Mouse (Mus musculus) testis, postnatal 10 days (tissue): ENCODE measurements around the gene Sac3d1.
"Not testable (repeated sequence)": the region's sequence is repeated elsewhere in the genome, so short reads cannot be mapped to it uniquely, and the experiment has no call there.

Source experiments
- DNase-seq: peaks from one replicate; pipeline ENCODE4 v3.0.0; 2021; ENCODE audit warnings: low spot score

The Sac3d1 gene

DNA sequence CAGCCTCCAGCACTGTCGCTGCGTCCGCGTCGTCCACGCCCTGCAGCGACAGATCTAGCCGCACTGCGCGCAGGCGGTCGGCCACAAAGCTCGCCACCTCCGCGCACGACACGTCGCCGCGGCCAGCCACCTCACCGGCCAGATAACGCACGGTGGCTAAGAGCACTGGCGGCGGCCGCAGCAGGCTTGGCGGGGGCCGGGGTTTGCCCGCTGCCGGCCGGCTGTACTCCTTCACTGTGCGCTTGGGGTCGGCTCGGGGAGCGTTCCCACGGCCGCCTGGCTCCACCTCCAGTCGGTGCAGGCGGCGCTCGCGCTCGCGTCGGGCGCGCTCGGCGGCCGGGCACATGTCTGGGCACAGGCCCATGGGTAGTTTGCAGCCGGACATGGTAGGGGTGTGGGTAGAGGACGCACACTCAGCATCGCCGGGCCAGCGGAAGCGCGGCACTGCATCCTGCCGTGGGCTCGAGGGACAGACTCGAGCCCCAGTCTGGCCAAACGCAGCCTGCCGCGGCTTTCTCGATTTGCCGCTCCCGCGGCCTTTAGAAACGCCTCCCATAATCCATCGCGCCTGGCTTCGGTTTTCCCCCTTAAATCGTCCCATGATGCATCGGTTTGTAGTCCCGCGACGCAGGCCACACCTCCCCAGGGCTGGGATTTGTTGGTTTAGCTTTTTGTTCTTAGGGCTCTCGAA lies at the start of gene Sac3d1:
Gene Sac3d1, minus strand, starts transcription at position 665 of the 691 bp plus-strand sequence.
- peak; percentile 90 for DNase-seq

DNA sequence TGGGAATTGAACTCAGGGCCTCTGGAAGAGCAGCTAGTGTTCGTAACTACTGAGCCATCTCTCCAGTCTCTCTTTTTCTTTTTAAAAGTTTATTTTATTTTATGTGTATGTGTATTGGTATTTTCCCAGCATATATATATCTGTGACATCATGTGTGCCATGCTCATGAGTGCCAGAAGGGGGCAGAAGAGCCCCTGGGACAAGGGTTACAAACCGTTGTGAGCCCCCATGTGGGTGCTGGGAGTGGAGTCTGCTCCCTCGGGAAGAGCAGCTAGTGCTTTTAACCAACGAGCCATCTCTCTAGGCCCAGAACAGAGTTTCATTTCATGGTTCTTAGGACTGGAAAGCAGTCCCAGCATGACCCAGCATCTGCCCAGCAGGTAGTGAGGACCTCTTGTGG lies 48.3 kb upstream of the Sac3d1 start:
- no peak for DNase-seq

- DNase-seq, result no peak
Measured at GRCm38 (mm10) chr19:6163872-6164547, 45.6 kb upstream of the Sac3d1 start.

GRCm38 (mm10) chr19:6157220-6157619 lies 38.8 kb upstream of the Sac3d1 start:
- no peak for DNase-seq

DNA sequence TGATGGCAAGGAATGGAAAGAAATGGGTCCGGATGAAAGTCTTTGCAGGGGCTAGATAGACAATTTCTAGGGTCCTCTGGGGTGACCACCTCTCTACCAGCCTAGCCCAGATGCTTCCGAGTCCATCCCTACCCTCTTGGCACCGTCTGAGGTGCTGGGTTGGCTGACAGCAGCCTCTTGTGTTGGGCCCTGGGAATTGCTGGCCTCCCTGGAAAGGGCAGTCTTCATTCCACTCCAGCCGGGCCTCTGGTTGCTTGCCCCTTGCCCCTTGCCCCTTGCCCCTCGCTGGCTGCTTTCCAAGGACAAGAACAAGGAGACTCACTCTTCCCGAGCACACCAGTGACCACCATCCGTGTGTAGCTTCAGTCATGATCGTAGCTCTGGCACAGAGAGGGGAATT lies 37.9 kb upstream of the Sac3d1 start:
- DNase-seq, result peak; percentile 63

GRCm38 (mm10) chr19:6155174-6155573 lies 36.7 kb upstream of the Sac3d1 start:
- no peak for DNase-seq

DNA sequence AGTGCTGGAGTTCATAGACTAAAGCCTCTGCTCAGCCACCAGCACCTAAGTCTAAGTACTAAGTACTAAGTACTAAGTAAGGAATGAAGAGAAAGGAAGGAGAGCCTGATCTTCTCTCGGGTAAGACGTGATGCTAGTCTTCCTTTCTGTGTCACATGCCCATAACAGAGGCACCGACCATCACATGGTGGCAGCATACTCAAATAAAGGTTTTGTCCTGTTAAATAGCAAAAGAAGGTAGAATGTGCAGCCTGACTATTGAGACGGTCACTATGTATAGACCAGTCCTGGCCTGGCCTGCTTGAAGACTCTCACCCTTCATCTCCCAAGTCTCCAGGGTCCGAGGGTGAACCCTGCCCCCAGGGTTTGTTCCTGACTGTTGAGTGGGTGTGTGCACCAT lies 26.4 kb upstream of the Sac3d1 start:
- no peak for DNase-seq

DNA sequence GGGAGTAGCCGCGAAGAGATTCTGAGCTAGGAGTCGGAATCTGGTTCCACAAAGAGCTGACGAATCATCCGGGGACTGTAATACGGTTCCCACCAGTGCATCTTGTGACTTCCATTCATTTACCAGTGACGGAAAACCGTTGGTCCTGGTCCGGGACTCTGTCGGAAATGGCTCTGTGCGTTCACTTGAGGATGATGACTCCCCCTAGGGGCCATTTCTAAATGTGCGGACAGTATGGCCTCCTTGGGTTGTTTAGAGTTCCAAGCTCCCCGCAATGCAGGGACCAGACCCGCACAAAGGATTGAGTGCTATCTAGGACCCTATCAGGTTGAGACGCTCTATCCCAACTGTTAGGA lies 22.9 kb upstream of the Sac3d1 start, which contains the start of gene Arl2:
Gene Arl2, minus strand, starts transcription at position 155 of the 356 bp plus-strand sequence.
- DNase-seq, result peak; percentile 80

GRCm38 (mm10) chr19:6140678-6141393 lies 22.4 kb upstream of the Sac3d1 start, which contains the start of gene Batf2:
TSS of gene Batf2 (plus strand) at chr19:6140983.
- peak; percentile 93 for DNase-seq

DNA sequence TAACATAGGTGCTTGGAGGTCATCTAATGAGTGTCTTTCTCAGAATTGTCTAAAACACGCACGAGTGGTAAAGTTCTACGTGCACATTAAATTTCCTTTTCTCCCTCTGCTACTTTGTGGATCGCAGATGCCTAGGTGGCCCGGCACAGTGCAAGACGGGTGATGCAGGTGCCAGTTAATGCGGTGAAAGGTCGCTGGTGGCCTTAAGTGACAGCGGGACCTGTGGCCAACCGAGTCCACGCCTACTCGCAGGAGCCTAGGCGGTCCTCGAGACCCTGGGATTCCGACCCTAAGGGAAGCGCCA lies 21.9 kb upstream of the Sac3d1 start:
- DNase-seq, result no peak

GRCm38 (mm10) chr19:6139701-6140100 lies 21.3 kb upstream of the Sac3d1 start:
- DNase-seq, result no peak

GRCm38 (mm10) chr19:6136397-6136796 lies 17.9 kb upstream of the Sac3d1 start:
- no peak for DNase-seq

DNA sequence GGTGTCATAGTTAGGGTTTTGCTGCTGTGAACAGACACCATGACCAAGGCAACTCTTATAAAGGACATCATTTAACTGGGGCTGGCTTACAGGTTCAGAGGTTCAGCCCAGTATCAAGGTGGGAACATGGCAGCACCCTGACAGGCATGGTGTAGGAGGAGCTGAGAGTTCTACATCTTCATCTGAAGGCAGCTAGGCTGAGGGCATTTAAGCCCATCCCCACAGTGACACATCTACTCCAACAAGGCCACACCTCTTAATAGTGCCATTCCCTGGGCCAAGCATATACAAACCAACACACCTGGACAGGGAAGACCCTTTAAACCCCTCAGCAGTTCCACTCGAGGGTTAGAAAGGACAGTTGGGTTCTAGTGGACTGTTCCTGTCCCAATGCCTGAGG lies 14.7 kb upstream of the Sac3d1 start:
- not testable (repeated sequence) for DNase-seq

GRCm38 (mm10) chr19:6132171-6132827 lies 13.8 kb upstream of the Sac3d1 start:
- no peak for DNase-seq

DNA sequence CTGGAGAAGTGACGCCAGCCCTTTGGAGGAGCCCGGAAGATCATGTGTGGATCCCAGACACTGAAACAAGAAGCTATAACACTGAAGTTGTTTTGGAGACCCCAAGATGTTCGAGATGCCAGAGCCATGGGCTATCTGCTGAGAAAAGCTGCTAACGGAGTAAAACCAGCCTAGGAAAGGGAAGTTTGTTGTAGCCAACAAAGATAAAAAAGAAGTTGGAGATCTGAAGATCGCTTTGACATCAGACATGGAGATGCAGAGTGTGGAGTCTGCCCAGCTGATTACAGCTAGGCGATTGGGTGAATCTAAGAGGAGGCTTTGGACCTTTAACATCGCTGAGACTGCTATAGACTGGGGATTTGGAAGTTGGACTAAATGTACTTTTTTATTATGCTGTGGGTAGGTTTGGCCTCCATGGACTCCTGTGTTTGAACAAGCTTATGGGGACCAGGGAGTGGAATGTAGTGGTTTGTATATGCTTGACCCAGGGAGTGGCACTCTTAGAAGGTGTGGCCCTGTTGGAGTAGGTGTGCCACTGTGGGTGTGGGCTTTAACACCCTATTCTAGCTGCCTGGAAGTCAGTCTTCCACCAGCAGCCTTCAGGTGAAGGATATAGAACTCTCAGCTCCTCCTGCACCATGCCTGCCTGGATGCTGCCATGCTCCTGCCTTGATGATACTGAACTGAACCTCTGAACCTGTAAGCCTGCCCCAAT lies 12.1 kb upstream of the Sac3d1 start:
- not testable (repeated sequence) for DNase-seq

GRCm38 (mm10) chr19:6127760-6128341 lies 9.4 kb upstream of the Sac3d1 start, which contains the start of gene Snx15:
TSS of gene Snx15 (minus strand) at chr19:6128304.
- DNase-seq, result peak; percentile 95

DNA sequence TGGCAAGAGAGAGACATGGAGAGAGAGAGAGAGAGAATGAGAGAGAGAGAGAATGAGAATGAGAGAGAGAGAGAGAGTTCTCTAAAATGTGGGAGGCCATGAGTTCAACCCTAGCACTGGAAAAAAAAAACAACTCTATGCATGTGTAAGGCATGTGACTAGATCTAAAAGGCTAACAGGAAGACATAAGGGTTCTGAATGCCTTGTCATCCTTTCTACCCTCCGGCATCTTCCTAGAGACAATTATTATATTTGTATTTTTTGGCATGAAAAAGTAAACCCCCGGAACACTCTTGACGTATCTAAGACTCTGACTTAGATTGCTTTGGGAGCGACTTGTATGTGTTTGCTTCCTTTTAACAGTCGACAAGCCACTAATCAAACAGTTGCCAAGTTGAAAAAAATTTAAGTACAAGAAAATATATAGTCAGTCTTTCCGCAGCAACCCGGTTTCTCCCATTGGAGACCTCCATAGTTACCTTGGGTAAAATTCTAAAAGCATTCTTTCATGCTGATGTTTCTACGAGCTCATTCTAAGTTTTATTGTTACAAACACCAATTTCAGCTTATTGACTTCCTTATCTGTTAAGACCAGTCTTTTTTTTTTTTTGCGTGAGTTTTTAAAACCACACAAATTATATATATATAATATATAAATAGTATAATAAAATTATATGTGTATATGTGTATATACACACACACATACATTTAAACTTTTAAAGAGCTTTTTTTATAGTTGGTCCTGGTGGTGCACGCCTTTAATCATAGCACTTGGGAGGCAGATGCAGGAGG lies 8.5 kb upstream of the Sac3d1 start:
- DNase-seq, result no peak

DNA sequence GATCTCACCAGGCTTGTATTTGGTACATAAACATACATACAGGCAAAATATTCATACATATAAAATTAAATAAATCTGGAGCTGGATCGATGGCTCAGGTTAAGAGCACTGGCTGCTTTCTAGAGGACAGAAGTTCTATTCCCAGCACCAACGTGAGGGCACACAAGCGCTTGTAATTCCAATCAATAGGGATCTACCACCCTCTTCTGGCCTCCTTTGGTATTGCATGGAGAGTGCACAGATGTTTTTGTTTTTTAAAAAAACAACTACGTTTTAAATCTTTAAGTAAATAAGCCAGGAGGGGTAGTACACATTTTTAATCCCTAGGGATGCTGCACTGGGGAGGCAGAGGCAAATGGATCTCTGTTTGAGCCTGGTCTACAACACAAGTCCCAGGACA lies 7.8 kb upstream of the Sac3d1 start:
- peak; percentile 75 for DNase-seq

DNA sequence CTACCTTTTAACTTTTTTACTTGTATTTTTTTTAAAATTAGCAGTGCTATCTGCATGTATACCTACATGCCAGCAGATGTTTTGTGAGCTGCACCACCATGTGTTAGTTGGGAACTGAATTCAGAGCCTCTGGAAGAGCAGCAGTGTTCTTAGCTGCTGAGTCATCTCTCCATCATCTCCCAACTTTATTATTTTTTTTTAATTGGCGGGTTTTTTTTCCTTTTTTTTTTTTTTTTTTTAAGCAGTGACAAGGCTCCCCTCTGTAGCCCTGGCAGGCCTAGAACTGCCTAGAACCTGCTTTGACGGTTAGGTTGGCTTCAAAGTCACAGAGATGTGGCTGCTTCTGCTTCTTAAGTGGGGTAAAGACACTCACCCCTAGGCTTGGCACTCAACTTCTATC lies 6.4 kb upstream of the Sac3d1 start:
- DNase-seq, result no peak

DNA sequence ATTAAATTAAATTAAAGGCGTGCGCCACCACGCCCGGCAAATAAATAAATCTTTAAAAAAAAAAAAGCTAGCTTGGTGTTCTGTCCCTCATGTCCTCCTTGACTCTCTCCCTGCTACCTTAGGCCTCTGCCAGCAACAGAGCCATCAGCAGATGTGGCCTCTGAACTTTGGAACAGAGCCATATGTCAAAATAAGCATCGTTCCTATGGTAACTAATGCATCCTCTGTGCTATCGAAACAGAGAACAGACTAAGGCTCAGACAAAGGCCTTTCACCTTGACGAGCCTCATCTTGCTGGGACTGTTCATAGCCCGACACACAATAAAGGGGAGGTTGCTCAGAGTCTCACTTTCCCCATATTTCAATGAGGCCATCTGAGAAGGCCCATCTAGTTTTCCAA lies 4.9 kb upstream of the Sac3d1 start:
- no peak for DNase-seq

DNA sequence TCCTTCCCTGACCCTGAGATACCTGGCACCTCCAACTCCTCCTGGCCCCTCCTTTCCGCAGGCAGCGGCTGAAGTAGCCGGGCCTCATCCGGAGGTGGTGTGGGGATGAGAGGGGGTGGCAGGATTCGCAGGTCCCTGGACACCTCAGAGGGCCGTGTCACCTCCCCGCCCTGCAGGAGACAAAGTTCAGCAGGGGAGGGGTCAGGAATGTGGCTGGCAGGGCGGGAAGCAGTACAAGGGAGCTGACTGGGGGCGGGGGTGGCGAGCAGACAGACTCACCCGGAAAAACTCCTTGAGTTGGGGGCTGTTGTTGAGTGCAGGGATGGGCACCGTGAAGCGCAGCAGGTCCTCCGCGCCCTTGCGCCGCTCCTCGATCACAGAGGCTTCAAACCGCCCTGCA lies 3.3 kb upstream of the Sac3d1 start:
- no peak for DNase-seq
